Mouse (Mus musculus) stomach, postnatal 0 days (tissue): Measurements from ENCODE around the gene Cnn3.

ENCODE experiments used
- CTCF ChIP-seq: IDR thresholded peaks from 2 replicates; pipeline ENCODE4 v1.5.1; 2016; ENCODE audit warnings: antibody characterized with exemption, low read depth, mild to moderate bottlenecking, moderate library complexity
- EP300 ChIP-seq: optimal IDR thresholded peaks from 2 replicates; pipeline ENCODE3; 2016; ENCODE audit warnings: antibody characterized with exemption

GRCm38 (mm10) chr3:121389860-121390530 lies 36.3 kb upstream of the Cnn3 start:
- TF ChIP-seq CTCF = no peak
- TF ChIP-seq EP300 = no peak
